ENCODE assay signal across 12 mouse cellular contexts in the genomic region with DNA sequence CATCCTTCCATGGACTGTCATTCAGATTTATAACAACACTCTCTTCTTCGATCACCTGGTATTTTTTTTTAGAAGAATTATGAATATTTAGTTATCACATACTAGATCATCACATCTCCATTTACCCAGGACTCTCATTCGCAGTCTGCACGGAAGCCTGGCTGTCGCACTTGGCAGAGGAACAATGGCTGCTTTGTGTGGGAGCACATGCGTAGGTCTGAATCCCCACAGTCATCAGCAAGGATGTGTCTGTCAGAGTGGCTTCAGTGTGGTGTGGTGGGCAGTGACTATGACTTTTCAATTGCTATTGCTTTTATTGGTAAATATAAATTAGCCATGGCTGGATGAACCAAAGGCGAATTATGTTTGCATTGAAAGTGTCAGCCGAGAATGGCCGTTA. TPM values are rescaled to one million over a fixed set of nuclear protein-coding genes. Genes with fewer than 3 reads are reported as not detected.
DNase-seq lines count a peak whose midpoint lies in the region; ATAC-seq lines count a peak whose summit lies in the region.
"Had no signal": no experiment of that assay in that cellular context is flagged by ENCODE, and none has a peak within 500 bp of the region (broad histone marks: within the 10 kb centered on the region; RNA-seq: fewer than 3 reads in every experiment).

No protein-coding gene starts in this region.

- ATAC-seq in forebrain, embryonic 14.5 days: peak; percentile 66
- peak; percentile 75 for ATAC-seq in neural tube, embryonic 12.5 days (ENCODE audit: low FRiP score, low read depth)

- no peak overlapping the region for H3K4me2 ChIP-seq in forebrain, embryonic 14.5 days (ENCODE audit: low read length)
- H3K4me2 ChIP-seq in neural tube, embryonic 12.5 days (replicated peaks): no peak overlapping the region
- H3K4me2 ChIP-seq: limb, embryonic 15.5 days had no signal

- 55% methylated on average over 8 of the region's 8 CpGs for WGBS in forebrain, embryonic 14.5 days
- WGBS in neural tube, embryonic 12.5 days: 58% methylated on average over 8 of the region's 8 CpGs

- H3K4me1 ChIP-seq in forebrain, embryonic 14.5 days (ENCODE audit: control insufficient read depth, insufficient read depth, low read length): peaks cover 15% of the 10 kb centered on the region; the same call in 1 of the 2 replicates
- H3K4me1 ChIP-seq in neural tube, embryonic 12.5 days: peaks cover 17% of the 10 kb centered on the region

- H3K9ac ChIP-seq in forebrain, embryonic 14.5 days (ENCODE audit: low read length): no peak overlapping the region
- no peak overlapping the region for H3K9ac ChIP-seq in neural tube, embryonic 12.5 days
- H3K9ac ChIP-seq: limb, embryonic 15.5 days had no signal

- 0 out of 2 replicates have a peak, but pooled peaks cover 2% of the 10 kb centered on the region for H3K36me3 ChIP-seq in forebrain, embryonic 14.5 days (ENCODE audit: control insufficient read depth, insufficient read depth, low read length)
- H3K36me3 ChIP-seq in neural tube, embryonic 12.5 days: peaks cover 9% of the 10 kb centered on the region; the same call in 1 of the 2 replicates
- H3K36me3 ChIP-seq: limb, embryonic 15.5 days had no signal

- no peak overlapping the region for H3K27ac ChIP-seq in forebrain, embryonic 14.5 days (ENCODE audit: low read depth, low read length)
- H3K27ac ChIP-seq in neural tube, embryonic 12.5 days: no peak overlapping the region
- H3K27ac ChIP-seq: limb, embryonic 15.5 days had no signal

- DNase-seq in cerebellum, postnatal 14 days: peak; percentile 44 to 48
- DNase-seq in cerebellum, postnatal 36 days: no peak
- DNase-seq in forebrain, embryonic 14.5 days (ENCODE audit: low spot score): peak; percentile 64
- DNase-seq in layer of hippocampus, adult 9-11 months: peak; percentile 81
- DNase-seq in gastrocnemius, adult 8-10 months (ENCODE audit: low spot score in 2 of 2): no peak
- no peak for DNase-seq in thymus, adult 18-20 months
- DNase-seq in natural killer cell, adult 2 months (ENCODE audit: low spot score in 2 of 2): no peak
- DNase-seq: cerebellum, adult 18-20 months; kidney, postnatal 25 days; lung, postnatal 14 days had no signal

- H3K27me3 ChIP-seq in forebrain, embryonic 14.5 days (replicated peaks; ENCODE audit: control insufficient read depth, insufficient read depth, low read length): no peaks in the 10 kb centered on the region
- no peaks in the 10 kb centered on the region; the same call in 1 of the 2 replicates for H3K27me3 ChIP-seq in neural tube, embryonic 12.5 days (replicated peaks)
- H3K27me3 ChIP-seq: limb, embryonic 15.5 days had no signal

- H3K4me3 ChIP-seq in forebrain, embryonic 14.5 days (ENCODE audit: low read depth, low read length): no peak overlapping the region
- no peak overlapping the region for H3K4me3 ChIP-seq in neural tube, embryonic 12.5 days
- H3K4me3 ChIP-seq: limb, embryonic 15.5 days had no signal

- no peaks in the 10 kb centered on the region; the same call in 1 of the 2 replicates for H3K9me3 ChIP-seq in forebrain, embryonic 14.5 days (replicated peaks; ENCODE audit: control insufficient read depth, low read length)
- H3K9me3 ChIP-seq in neural tube, embryonic 12.5 days: no peaks in the 10 kb centered on the region
- H3K9me3 ChIP-seq: limb, embryonic 15.5 days had no signal

RNA-seq across cellular contexts. Expression of a gene that starts 23.2 kb away (rescaled TPM):
- 4.1 and 4.7 TPM in 2 replicates for polyA plus RNA-seq in forebrain, embryonic 14.5 days (2014; fragmentation: Nextera tagmentation; extraction: Ambion mirVana)
- polyA plus RNA-seq in neural tube, embryonic 12.5 days (2016; fragmentation: Nextera tagmentation; extraction: Ambion mirVana): 11.6 and 12.8 TPM in 2 replicates
- under 1 TPM; 0.08 to 0.19 (median 0.13) TPM for total RNA-seq in gastrocnemius, adult 8-10 months (2022)

Comparison
In these comparisons a context has a peak if more than half of its experiments do, and no peak if none do; other contexts are left out.
1. DNase-seq: peak in cerebellum, postnatal 14 days (2 of 2), forebrain, embryonic 14.5 days (single experiment) and layer of hippocampus, adult 9-11 months (single experiment); none in cerebellum, postnatal 36 days (0 of 2), gastrocnemius, adult 8-10 months (0 of 2), thymus, adult 18-20 months (0 of 2) and natural killer cell, adult 2 months (0 of 2).